Mouse (Mus musculus): Measurements from ENCODE around the gene Cct7.
"Not testable (repeated sequence)": the region's sequence is repeated elsewhere in the genome, so short reads cannot be mapped to it uniquely, and the experiment has no call there.

The Cct7 gene

GRCm38 (mm10) chr6:85450697-85451663 lies at the start of gene Cct7:
Gene Cct7, plus strand, starts transcription at chr6:85451514.
- peak; percentile 99 for DNase-seq (ENCODE audit: low read depth)

GRCm38 (mm10) chr6:85402613-85403012 lies 48.7 kb upstream of the Cct7 start:
- no peak for DNase-seq (ENCODE audit: low read depth)

- no peak for DNase-seq (ENCODE audit: low read depth)
These were observed 48.3 kb upstream of the Cct7 start for GRCm38 (mm10) chr6:85403039-85403438.

GRCm38 (mm10) chr6:85409003-85409402 lies 42.3 kb upstream of the Cct7 start:
- no peak for DNase-seq (ENCODE audit: low read depth)

GRCm38 (mm10) chr6:85410771-85411273 lies 40.5 kb upstream of the Cct7 start:
- DNase-seq (ENCODE audit: low read depth): peak; percentile 29

- no peak for DNase-seq (ENCODE audit: low read depth)
These were observed 35.5 kb upstream of the Cct7 start for GRCm38 (mm10) chr6:85415829-85416228.

- DNase-seq (ENCODE audit: low read depth): no peak
These were observed 32.2 kb upstream of the Cct7 start for GRCm38 (mm10) chr6:85419150-85419549.

- DNase-seq (ENCODE audit: low read depth): no peak
These were observed 27.4 kb upstream of the Cct7 start, which contains the start of gene Noto for GRCm38 (mm10) chr6:85423836-85424379. Gene Noto, plus strand, starts transcription at chr6:85423886.

- DNase-seq (ENCODE audit: low read depth): peak; percentile 19
These were observed 20.0 kb upstream of the Cct7 start for GRCm38 (mm10) chr6:85431274-85431841.

- peak; percentile 88 for DNase-seq (ENCODE audit: low read depth)
These were observed 19.4 kb upstream of the Cct7 start, which contains the start of gene Smyd5 for GRCm38 (mm10) chr6:85431842-85432431. Gene Smyd5, plus strand, starts transcription at chr6:85431989.

GRCm38 (mm10) chr6:85433865-85434264 lies 17.4 kb upstream of the Cct7 start:
- no peak for DNase-seq (ENCODE audit: low read depth)

GRCm38 (mm10) chr6:85436204-85436603 lies 15.1 kb upstream of the Cct7 start:
- no peak for DNase-seq (ENCODE audit: low read depth)

- DNase-seq (ENCODE audit: low read depth): no peak
These were observed 14.7 kb upstream of the Cct7 start for GRCm38 (mm10) chr6:85436631-85437030.

- no peak for DNase-seq (ENCODE audit: low read depth)
These were observed 10.2 kb upstream of the Cct7 start for GRCm38 (mm10) chr6:85441142-85441541.

GRCm38 (mm10) chr6:85443488-85444233 lies 7.7 kb upstream of the Cct7 start:
- DNase-seq (ENCODE audit: low read depth): no peak

GRCm38 (mm10) chr6:85444266-85444965 lies 6.9 kb upstream of the Cct7 start:
- no peak for DNase-seq (ENCODE audit: low read depth)

- DNase-seq (ENCODE audit: low read depth): no peak
These were observed 6.0 kb upstream of the Cct7 start for GRCm38 (mm10) chr6:85445286-85445685.

- no peak for DNase-seq (ENCODE audit: low read depth)
These were observed 4.0 kb upstream of the Cct7 start for GRCm38 (mm10) chr6:85447351-85447750.

- not testable (repeated sequence) for DNase-seq (ENCODE audit: low read depth)
These were observed 1.2 kb upstream of the Cct7 start for GRCm38 (mm10) chr6:85450140-85450539.

- DNase-seq (ENCODE audit: low read depth): peak; percentile 94
These were observed 523 bp downstream of the Cct7 start, which contains the start of gene Pradc1 for GRCm38 (mm10) chr6:85451664-85452410. Gene Pradc1, minus strand, starts transcription at chr6:85451970.
